Mouse (Mus musculus) MEL (cell line): Measurements from ENCODE around the gene Nme7.

ENCODE experiments used
- CHD1 ChIP-seq: IDR thresholded peaks from 2 replicates; pipeline ENCODE4 v1.6.1; 2012; ENCODE audit warnings: low read depth, mild to moderate bottlenecking, inconsistent platforms, low read length, improper control_type of control experiment
- CTCF ChIP-seq, 3 experiments: IDR thresholded peaks in 2 of 3; conservative IDR thresholded peaks in 1 of 3; 2 replicates each; pipeline ENCODE4 v1.5.1; 2011 to 2012; ENCODE audit warnings: low read length in 3 of 3, low read depth in 2 of 3, mild to moderate bottlenecking in 2 of 3, improper control_type of control experiment in 1 of 3, inconsistent platforms in 1 of 3, mixed read lengths in 1 of 3, moderate library complexity in 1 of 3; ENCODE audit not compliant: control insufficient read depth in 1 of 3, insufficient read depth in 1 of 3, poor library complexity in 1 of 3, severe bottlenecking in 1 of 3
- EP300 ChIP-seq, 2 experiments: IDR thresholded peaks; 2 replicates each; pipeline ENCODE4 v1.6.1; 2011; ENCODE audit warnings: improper control_type of control experiment in 2 of 2, low read length in 2 of 2, low read depth in 1 of 2, mild to moderate bottlenecking in 1 of 2
- GABPA ChIP-seq: IDR thresholded peaks from 2 replicates; pipeline ENCODE4 v1.6.1; 2012; ENCODE audit warnings: low read depth, mild to moderate bottlenecking, inconsistent platforms, low read length, improper control_type of control experiment, moderate library complexity
- HCFC1 ChIP-seq: IDR thresholded peaks from 2 replicates; pipeline ENCODE4 v1.6.1; 2012; ENCODE audit warnings: low read depth, mild to moderate bottlenecking, inconsistent platforms, low read length, improper control_type of control experiment, moderate library complexity
- KAT2A ChIP-seq: conservative IDR thresholded peaks from 2 replicates; pipeline ENCODE4 v1.6.1; 2012; ENCODE audit warnings: low read depth, low read length, improper control_type of control experiment, inconsistent platforms
- NELFE ChIP-seq: IDR thresholded peaks from 2 replicates; pipeline ENCODE4 v1.6.1; 2011; ENCODE audit warnings: low read depth, low read length, improper control_type of control experiment
- NRF1 ChIP-seq: IDR thresholded peaks from 2 replicates; pipeline ENCODE4 v1.6.1; 2014; ENCODE audit warnings: low read depth, mild to moderate bottlenecking, inconsistent platforms, low read length, improper control_type of control experiment, moderate library complexity; ENCODE audit not compliant: poor library complexity, insufficient read depth, severe bottlenecking
- POLR2A ChIP-seq, 2 experiments: IDR thresholded peaks; 2 replicates each; pipeline ENCODE4 v1.6.1; 2011 to 2012; ENCODE audit warnings: low read length in 2 of 2, mild to moderate bottlenecking in 2 of 2, control low read depth in 1 of 2, improper control_type of control experiment in 1 of 2, low read depth in 1 of 2, moderate library complexity in 1 of 2; ENCODE audit not compliant: control insufficient read depth in 1 of 2, insufficient read depth in 1 of 2, poor library complexity in 1 of 2
- POLR2AphosphoS2 ChIP-seq: IDR thresholded peaks from 2 replicates; pipeline ENCODE4 v1.6.1; 2011; ENCODE audit warnings: low read length, improper control_type of control experiment
- TCF12 ChIP-seq: IDR thresholded peaks from 2 replicates; pipeline ENCODE4 v1.6.1; 2014; ENCODE audit warnings: low read depth, mild to moderate bottlenecking, inconsistent platforms, low read length, improper control_type of control experiment, moderate library complexity
- USF1 ChIP-seq: IDR thresholded peaks from 2 replicates; pipeline ENCODE4 v1.6.1; 2014; ENCODE audit warnings: low read depth, mild to moderate bottlenecking, inconsistent platforms, low read length, improper control_type of control experiment, moderate library complexity
- USF2 ChIP-seq, 2 experiments: IDR thresholded peaks; 2 replicates each; pipeline ENCODE4 v1.6.1; 2011 to 2012; ENCODE audit warnings: improper control_type of control experiment in 2 of 2, low read length in 2 of 2, borderline replicate concordance in 1 of 2, inconsistent platforms in 1 of 2, low read depth in 1 of 2, mild to moderate bottlenecking in 1 of 2; ENCODE audit not compliant: insufficient read depth in 1 of 2
- ZMIZ1 ChIP-seq: IDR thresholded peaks from 2 replicates; pipeline ENCODE4 v1.6.1; 2012; ENCODE audit warnings: low read depth, mild to moderate bottlenecking, inconsistent platforms, low read length, improper control_type of control experiment, moderate library complexity

GRCm38 (mm10) chr1:164447521-164447920, 143.6 kb downstream of the Nme7 start:
- TF ChIP-seq GABPA (no peak), CTCF (IDR thresholded peaks at IDR 0.05 in 2 of 3, conservative IDR thresholded peaks at IDR 0.05 in 1 of 3; ENCODE audit: control insufficient read depth in 1 of 3, insufficient read depth in 1 of 3, low read depth in 2 of 3, low read length in 3 of 3, poor library complexity in 1 of 3, severe bottlenecking in 1 of 3) (no peak), EP300 (IDR thresholded peaks at IDR 0.05; ENCODE audit: low read depth in 1 of 2, low read length in 2 of 2) (no peak), ZMIZ1 (no peak), USF1 (no peak), CHD1 (no peak), POLR2A (IDR thresholded peaks at IDR 0.05; ENCODE audit: control insufficient read depth in 1 of 2, insufficient read depth in 1 of 2, low read depth in 1 of 2, low read length in 2 of 2, poor library complexity in 1 of 2) (no peak), USF2 (IDR thresholded peaks at IDR 0.05; ENCODE audit: borderline replicate concordance in 1 of 2, insufficient read depth in 1 of 2, low read depth in 1 of 2, low read length in 2 of 2) (no peak), TCF12 (no peak), POLR2AphosphoS2 (no peak), NELFE (no peak), HCFC1 (no peak), NRF1 (no peak), KAT2A (no peak)
